Mouse (Mus musculus): ENCODE measurements around the gene Stard13.

DNA sequence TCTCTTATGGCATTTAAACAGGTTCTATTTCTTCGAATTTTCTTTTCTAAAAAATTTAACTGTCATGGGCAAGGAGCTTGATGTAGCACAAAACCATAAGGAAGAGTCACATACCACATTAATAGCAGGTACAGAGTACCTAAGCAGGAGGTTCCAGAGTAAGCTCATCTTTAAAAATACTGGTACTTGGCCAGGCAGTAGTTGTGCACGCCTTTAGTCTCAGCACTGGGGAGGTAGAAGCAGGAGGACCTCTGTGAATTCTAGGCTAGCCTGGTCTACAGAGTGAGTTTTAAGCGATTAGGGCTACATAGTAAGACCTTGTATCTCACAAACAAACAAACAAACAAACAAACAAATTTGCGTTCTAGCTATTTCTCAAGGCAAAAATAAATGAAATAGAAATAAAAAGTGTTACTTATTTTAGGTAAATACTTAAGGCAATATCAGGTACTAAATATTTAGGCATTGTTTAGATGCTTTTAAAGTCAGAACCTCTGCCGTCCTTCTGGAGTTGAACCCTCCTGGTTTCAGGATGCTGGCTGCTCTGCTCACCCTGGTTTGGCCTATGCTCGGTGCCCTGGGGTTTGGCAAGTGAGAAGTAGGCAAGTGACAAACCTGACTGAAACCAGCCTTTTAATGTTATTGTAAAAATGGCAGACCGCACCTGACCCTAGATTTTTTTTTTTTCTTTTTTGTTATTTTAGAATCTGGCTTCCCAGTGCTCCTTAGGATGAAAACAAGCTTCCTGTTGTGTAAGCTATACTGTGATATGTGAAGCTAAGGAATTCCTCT, 122.4 kb downstream of the Stard13 start:
- TF ChIP-seq CTCF (IDR thresholded peaks at IDR 0.05 in 2 of 3, conservative IDR thresholded peaks at IDR 0.05 in 1 of 3; ENCODE audit: control insufficient read depth in 1 of 3, insufficient read depth in 1 of 3, low read depth in 2 of 3, low read length in 3 of 3, poor library complexity in 1 of 3, severe bottlenecking in 1 of 3) (no peak), POLR2A (IDR thresholded peaks at IDR 0.05; ENCODE audit: control insufficient read depth in 1 of 2, insufficient read depth in 1 of 2, low read depth in 1 of 2, low read length in 2 of 2, poor library complexity in 1 of 2) (no peak), USF1 (IDR thresholded peaks at IDR 0.05; ENCODE audit: low read depth, low read length) (no peak), ELF1 (IDR thresholded peaks at IDR 0.05; ENCODE audit: low read depth, low read length) (no peak), CHD1 (IDR thresholded peaks at IDR 0.05; ENCODE audit: low read depth, low read length) (no peak), MXI1 (IDR thresholded peaks at IDR 0.05; ENCODE audit: low read depth, low read length) (no peak), ZC3H11A (IDR thresholded peaks at IDR 0.05; ENCODE audit: low read depth, low read length) (no peak)

Measured in MEL (cell line).